Mouse (Mus musculus) forebrain, embryonic 10.5 days (tissue): Measurements from ENCODE around the gene Astn2. TPM values are rescaled to one million over a fixed set of nuclear protein-coding genes. Genes with fewer than 3 reads are reported as not detected.
A peak's percentile ranks its signal among the peaks of the same experiment; 100 is the strongest.

Source experiments
- DNase-seq: peaks from one replicate; pipeline ENCODE4 v3.0.0-alpha.2; 2017; ENCODE audit warnings: low spot score; ENCODE audit errors: extremely low spot score
- H3K27ac ChIP-seq: fragments of 300-500 bp; sonication (generic); 2 replicates; pipeline ENCODE4 v1.5.1; 2016; ENCODE audit warnings: mild to moderate bottlenecking
- H3K27me3 ChIP-seq: fragments of 300-500 bp; sonication (generic); 2 replicates; pipeline ENCODE4 v1.6.1; 2016; ENCODE audit warnings: mild to moderate bottlenecking; ENCODE audit not compliant: poor library complexity, severe bottlenecking
- H3K36me3 ChIP-seq: fragments of 300-500 bp; sonication (generic); replicated peaks from 2 replicates; pipeline ENCODE4 v1.6.1; 2016; ENCODE audit warnings: mild to moderate bottlenecking, moderate library complexity
- H3K4me1 ChIP-seq: fragments of 300-500 bp; sonication (generic); 2 replicates; pipeline ENCODE4 v1.6.1; 2016
- H3K4me3 ChIP-seq: fragments of 300-500 bp; sonication (generic); 2 replicates; pipeline ENCODE4 v1.5.1; 2016; ENCODE audit warnings: mild to moderate bottlenecking, moderate library complexity
- H3K9me3 ChIP-seq: fragments of 300-500 bp; sonication (generic); 2 replicates; pipeline ENCODE4 v1.6.1; 2016; ENCODE audit warnings: mild to moderate bottlenecking, moderate library complexity
- WGBS: fragments of 180-500 bp; shearing (Covaris S2); methylation state at CpG from one replicate; pipeline ENCODE4 v1.1.7; 2016; 5-methylcytosine and 5-hydroxymethylcytosine counted together
- polyA plus RNA-seq: library from polyadenylated mRNA; unstranded; fragments of >200 nt; fragmentation: Nextera tagmentation; extraction: Ambion mirVana; gene quantifications from 2 replicates; pipeline ENCODE4 v1.2.1, GENCODE M21; 2016

The Astn2 gene
- polyA plus RNA-seq, 1 experiment from 2014 or later: 0.27 TPM

DNA sequence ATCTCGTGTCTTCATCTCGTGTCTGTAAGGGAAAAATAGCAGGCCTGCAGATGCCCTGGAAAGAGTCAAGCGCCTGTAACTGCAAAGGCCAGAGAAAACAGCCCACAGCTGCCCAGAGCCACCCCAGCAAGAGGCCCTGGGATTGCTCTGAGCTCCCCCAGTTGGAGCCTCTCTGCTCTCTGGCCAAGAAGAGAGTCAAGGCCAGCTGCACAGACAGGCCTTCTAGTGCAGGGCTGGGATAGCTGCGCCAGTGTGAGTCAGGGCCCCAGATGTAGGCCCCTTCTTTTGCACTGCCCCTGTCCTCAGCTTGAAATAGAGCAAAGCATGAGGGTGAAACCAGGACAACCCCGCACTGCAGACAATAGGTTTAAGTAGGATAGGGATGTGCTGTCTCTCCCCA is 922.8 kb downstream of the Astn2 start:
- WGBS: 81% methylated on average over 5 of the region's 5 CpGs
- H3K27me3 ChIP-seq: no peaks in the 10 kb centered on the region
- H3K4me3 ChIP-seq: no peak overlapping the region
- no peak overlapping the region for H3K27ac ChIP-seq
- H3K4me1 ChIP-seq: peaks cover 12% of the 10 kb centered on the region
- H3K36me3 ChIP-seq: no peaks in the 10 kb centered on the region
- H3K9me3 ChIP-seq: no peaks in the 10 kb centered on the region
- no peak for DNase-seq

DNA sequence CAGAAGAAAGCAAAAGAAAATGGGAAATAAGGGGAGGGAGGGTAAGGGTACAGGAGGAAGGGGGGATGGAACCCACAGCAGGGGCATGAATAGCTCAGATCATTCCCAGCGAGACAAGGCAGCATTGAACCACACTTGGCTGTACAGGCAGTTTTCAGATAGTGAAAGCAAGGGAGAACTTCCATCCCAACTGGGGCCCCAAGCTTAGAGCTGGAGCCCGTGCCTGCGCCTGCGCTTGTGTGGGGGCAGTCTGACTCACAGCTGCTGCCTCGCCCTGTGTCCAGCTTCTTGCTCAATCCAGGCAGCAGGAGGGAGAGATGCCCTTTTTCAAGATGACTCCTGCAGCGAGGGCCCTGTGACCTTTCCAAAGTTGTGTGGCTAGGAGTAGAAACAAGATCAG is 927.3 kb downstream of the Astn2 start:
- peak overlapping the region; percentile 74 for H3K27ac ChIP-seq
- 28% methylated on average over 6 of the region's 6 CpGs for WGBS

DNA sequence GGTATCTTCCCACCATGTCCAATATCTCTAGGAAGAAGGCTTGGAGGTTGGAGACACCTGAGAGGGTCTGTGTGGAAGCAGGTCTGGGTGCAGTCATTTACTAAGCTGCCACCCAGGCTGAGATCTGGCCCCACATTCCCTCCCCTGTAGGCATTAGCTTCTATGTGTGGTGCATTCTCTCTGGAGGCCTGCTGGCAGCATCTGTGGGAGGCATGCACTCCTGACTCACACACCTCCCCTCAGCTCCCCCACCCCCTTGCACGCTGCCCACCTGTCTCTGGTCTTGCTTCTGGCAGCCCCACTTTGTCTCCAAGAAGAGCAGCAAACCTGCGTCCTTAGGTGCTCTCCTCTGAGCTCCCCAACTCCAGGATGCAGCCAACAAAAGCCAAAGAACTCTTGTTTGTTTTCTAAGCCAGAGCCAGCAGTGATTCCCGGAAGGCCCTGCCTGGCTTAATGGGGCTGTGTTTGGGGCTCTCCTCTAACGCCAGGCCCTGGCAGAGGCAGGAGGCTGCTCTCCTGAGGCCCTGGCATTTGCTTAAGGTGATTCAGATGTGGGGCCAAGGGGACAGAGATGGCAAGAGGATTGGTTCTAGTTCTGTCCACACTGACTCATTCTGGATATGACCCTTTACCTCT is 928.4 kb downstream of the Astn2 start:
- peaks cover 21% of the 10 kb centered on the region for H3K4me1 ChIP-seq
- H3K27me3 ChIP-seq: no peaks in the 10 kb centered on the region
- no peak for DNase-seq
- H3K4me3 ChIP-seq: no peak overlapping the region
- peak overlapping the region; percentile 68; the same call in 1 of the 2 replicates for H3K27ac ChIP-seq
- H3K36me3 ChIP-seq: no peaks in the 10 kb centered on the region
- H3K9me3 ChIP-seq: no peaks in the 10 kb centered on the region
- 45% methylated on average over 4 of the region's 4 CpGs for WGBS

More for the DNA sequence above, 927.3 kb downstream of the Astn2 start:
- Histone ChIP-seq H3K9me3 (no peaks in the 10 kb centered on the region), H3K27me3 (no peaks in the 10 kb centered on the region), H3K4me3 (no peak overlapping the region), H3K36me3 (no peaks in the 10 kb centered on the region), H3K4me1 (peaks cover 21% of the 10 kb centered on the region)
- DNase-seq: no peak

DNA sequence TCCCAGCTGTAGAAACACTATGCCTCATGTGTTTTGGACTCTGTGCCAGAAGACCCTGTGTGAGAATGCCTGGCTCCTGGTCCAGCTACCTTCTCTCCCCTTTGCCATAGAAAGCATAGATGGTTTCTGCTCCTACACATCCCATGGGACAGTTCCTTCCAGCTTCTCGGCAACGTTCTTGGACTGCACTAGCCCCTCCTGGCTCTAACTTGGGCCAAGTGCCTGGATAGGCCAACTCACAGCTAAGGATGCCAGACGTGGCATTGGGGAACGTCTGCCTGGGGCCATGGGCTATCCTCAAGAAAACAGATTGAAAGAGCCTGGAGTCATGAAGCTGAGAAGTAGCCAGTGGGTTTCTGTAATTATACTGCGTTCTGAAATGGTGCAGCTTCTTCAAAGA is 931.3 kb downstream of the Astn2 start:
- no peak overlapping the region for H3K27ac ChIP-seq
- H3K36me3 ChIP-seq: no peaks in the 10 kb centered on the region
- H3K27me3 ChIP-seq: no peaks in the 10 kb centered on the region
- no peaks in the 10 kb centered on the region for H3K9me3 ChIP-seq
- H3K4me3 ChIP-seq: no peak overlapping the region
- no peak for DNase-seq
- H3K4me1 ChIP-seq: peaks cover 21% of the 10 kb centered on the region
- WGBS: 88% methylated on average over 5 of the region's 5 CpGs

DNA sequence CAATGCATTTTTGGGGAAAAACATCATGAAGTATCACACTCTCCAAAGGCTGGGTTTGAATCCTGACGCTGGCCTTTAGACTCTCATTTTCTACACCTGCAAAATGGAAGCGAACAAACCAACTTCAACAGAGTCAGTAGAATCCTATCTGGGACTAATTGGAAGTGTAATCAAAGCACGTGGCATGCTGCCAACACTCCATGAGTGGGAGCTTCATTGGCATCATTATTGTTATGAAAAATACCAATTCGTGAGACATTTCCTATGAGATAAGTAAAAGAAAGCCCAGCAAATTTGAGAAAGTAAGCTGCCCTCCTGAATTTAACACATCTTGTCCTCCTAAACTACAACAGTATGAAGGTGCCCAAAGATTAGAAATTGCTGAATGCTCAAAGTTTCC is 955.2 kb downstream of the Astn2 start:
- WGBS: 90% methylated on average over 4 of the region's 4 CpGs
- Histone ChIP-seq H3K27ac (no peak overlapping the region), H3K4me3 (no peak overlapping the region), H3K9me3 (no peaks in the 10 kb centered on the region), H3K36me3 (no peaks in the 10 kb centered on the region), H3K27me3 (no peaks in the 10 kb centered on the region), H3K4me1 (no peaks in the 10 kb centered on the region)
- DNase-seq: no peak

DNA sequence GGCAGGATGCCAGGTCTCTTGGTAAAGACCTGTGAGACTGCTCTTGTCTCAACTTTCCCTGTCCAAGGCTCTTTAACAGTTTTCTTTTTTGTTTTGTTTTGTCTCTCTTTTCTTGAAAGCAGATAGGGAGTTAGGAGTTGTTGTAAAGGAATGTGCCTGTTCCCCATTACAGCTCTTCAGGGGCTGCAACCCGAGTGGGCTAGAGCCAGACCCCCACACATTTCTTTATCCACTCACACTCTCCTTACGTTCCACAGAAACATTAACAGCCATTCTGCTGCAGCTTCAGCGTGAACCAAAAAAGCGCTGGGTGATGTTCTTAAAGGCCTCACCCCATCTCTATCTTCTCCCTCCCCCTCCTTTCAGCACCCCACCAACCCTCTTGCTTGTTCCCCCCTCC is 962.7 kb downstream of the Astn2 start:
- no peaks in the 10 kb centered on the region for H3K27me3 ChIP-seq
- no peak overlapping the region for H3K4me3 ChIP-seq
- no peaks in the 10 kb centered on the region; the same call in 1 of the 2 replicates for H3K4me1 ChIP-seq
- no peaks in the 10 kb centered on the region for H3K9me3 ChIP-seq
- no peaks in the 10 kb centered on the region for H3K36me3 ChIP-seq
- 80% methylated on average over 4 of the region's 4 CpGs for WGBS
- DNase-seq: no peak
- H3K27ac ChIP-seq: no peak overlapping the region

DNA sequence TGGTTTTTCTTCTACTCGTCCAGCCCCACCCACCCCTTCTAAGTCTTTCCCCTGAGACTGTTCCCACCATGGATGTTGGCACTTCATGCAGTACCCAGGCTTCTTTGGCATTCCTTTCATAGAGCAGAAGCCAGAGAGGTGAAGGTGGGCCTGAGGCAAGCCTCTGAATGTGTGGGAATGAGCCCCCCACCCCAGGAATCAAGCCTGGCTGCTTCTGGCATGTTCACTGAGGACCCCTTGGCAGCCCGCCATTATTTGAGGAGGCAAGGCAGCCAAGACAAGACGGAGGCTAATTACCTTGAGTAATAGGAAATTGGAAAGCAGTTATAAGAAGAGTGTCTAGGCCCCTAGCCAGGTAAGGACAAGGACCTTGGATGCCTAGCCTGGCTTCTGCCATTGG is 973.6 kb downstream of the Astn2 start:
- DNase-seq: no peak
- no peak overlapping the region for H3K4me3 ChIP-seq
- H3K27me3 ChIP-seq: no peaks in the 10 kb centered on the region
- no peaks in the 10 kb centered on the region for H3K36me3 ChIP-seq
- no peak overlapping the region for H3K27ac ChIP-seq
- 85% methylated on average over 3 of the region's 3 CpGs for WGBS
- no peaks in the 10 kb centered on the region for H3K9me3 ChIP-seq
- H3K4me1 ChIP-seq: no peaks in the 10 kb centered on the region

DNA sequence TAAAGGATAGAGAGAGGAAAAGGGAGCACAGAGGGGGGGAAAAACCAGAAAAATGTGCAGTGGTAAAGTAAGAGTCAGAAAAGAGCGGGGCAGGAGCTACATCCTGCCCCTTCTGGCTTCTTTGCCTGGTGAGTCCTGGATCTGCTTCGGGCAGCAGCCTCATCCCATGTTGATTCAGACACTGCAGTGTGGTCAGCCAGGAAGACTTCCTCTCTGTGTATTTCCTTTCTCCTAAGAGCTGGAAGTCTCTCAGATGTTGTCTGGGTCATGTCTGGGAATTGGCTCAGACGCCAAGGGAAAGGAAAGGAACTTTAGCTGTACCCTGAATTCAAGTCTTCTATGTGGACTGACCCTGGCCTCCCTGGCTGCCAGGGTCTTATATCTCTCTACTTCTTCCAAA is 976.9 kb downstream of the Astn2 start:
- 88% methylated on average over 3 of the region's 3 CpGs for WGBS

DNA sequence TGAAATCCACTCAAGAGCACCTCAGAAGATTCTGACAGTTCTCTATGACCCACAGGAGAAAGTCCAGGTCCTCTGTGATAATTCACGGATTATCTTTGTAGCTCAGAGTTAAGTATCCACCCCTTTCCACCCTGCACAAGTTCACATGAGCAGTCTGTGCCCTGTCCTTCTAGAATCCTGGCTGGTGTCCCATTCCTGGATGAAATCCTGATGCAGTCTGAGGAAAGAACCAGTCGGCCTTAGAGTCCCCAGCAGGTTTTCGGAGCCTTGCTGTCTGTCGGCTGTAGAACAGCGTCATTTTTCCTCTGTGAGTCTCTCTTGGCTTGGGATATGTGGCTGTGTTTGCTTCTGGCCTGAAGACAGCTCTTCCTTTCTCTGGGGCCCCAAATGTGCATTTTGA is 978.0 kb downstream of the Astn2 start:
- H3K36me3 ChIP-seq: no peaks in the 10 kb centered on the region
- no peak overlapping the region for H3K27ac ChIP-seq
- DNase-seq: no peak
- no peaks in the 10 kb centered on the region for H3K4me1 ChIP-seq
- H3K9me3 ChIP-seq: no peaks in the 10 kb centered on the region
- 88% methylated on average over 5 of the region's 5 CpGs for WGBS
- no peaks in the 10 kb centered on the region for H3K27me3 ChIP-seq
- no peak overlapping the region for H3K4me3 ChIP-seq

More for the DNA sequence above, 976.9 kb downstream of the Astn2 start:
- Histone ChIP-seq H3K4me3 (no peak overlapping the region), H3K27me3 (no peaks in the 10 kb centered on the region), H3K9me3 (no peaks in the 10 kb centered on the region), H3K4me1 (no peaks in the 10 kb centered on the region), H3K36me3 (no peaks in the 10 kb centered on the region), H3K27ac (no peak overlapping the region)
- no peak for DNase-seq

DNA sequence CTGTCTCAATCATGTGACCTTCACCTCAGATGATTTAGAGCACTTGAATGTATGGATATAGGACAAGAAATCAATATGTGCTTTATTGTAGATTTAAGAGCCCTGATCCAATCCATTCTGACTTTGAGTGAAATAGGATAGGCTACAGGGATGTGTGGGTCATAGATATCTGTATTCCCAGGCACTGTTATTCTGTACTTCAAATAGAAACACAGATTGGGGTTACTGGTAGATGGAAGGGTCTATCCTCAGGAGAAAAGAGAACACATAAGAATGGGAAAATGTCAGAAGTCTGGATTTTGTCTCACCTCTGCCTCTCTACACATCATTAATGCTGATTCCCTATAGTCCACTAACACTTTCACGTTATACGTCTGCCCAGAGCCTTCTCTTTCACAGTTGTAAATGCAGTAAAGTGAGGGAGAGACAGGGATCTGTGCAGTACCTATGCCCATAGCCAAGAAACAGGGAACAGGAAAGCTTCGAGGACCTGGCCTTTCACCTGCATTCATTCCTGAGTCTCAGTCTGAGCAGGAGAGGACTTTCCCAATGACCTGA is 981.3 kb downstream of the Astn2 start:
- no peak overlapping the region for H3K27ac ChIP-seq
- peaks cover 14% of the 10 kb centered on the region for H3K4me1 ChIP-seq
- H3K9me3 ChIP-seq: no peaks in the 10 kb centered on the region
- H3K4me3 ChIP-seq: no peak overlapping the region
- no peak for DNase-seq
- 93% methylated on average over 3 of the region's 3 CpGs for WGBS
- no peaks in the 10 kb centered on the region for H3K36me3 ChIP-seq
- no peaks in the 10 kb centered on the region for H3K27me3 ChIP-seq

DNA sequence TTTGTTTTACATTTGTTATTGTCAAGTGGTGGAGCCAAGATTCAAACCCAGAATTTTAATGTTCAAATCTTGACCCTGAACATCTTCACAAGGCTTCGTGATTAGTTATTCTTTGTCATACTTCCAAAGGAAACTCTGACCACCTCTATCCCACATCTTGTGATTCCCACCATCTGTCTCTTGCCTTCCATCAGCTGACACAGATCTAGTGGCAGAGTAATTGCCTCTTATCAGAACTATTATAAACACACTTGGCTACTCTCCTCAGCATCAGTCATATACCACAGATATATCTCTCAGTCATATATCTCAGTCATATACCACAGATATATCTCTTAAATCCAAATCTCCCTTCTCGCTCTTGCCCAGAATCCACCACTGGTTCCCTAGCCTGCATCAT is 983.1 kb downstream of the Astn2 start:
- no peak overlapping the region for H3K4me3 ChIP-seq
- no peaks in the 10 kb centered on the region for H3K9me3 ChIP-seq
- WGBS: 89% methylated on average over 2 of the region's 2 CpGs
- H3K27ac ChIP-seq: peak overlapping the region; percentile 79; the same call in 1 of the 2 replicates
- H3K36me3 ChIP-seq: no peaks in the 10 kb centered on the region
- no peaks in the 10 kb centered on the region for H3K27me3 ChIP-seq
- DNase-seq: no peak
- peaks cover 14% of the 10 kb centered on the region for H3K4me1 ChIP-seq

DNA sequence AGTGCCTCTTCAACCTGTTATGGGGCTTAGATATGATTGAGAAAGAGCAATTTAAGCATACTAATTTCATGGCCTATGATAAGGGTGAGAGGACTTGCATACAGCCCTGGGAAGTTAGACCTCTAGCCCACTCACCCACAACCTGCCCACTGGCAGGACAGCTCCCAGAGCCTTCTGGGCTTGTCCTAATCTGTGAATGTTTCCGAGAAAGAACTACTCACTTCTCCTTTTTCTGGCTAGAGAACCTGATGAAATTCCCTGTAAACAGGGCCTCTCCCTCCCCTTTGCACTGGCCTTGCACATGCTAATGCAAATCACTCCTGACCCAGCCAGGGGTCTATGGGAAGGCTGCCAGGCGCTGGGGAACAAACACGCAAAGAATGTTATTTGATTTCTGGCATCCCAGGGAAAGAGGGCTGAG is 983.9 kb downstream of the Astn2 start:
- Histone ChIP-seq H3K4me3 (no peak overlapping the region), H3K9me3 (no peaks in the 10 kb centered on the region), H3K27me3 (no peaks in the 10 kb centered on the region), H3K4me1 (peaks cover 14% of the 10 kb centered on the region), H3K27ac (peak overlapping the region; percentile 79), H3K36me3 (no peaks in the 10 kb centered on the region)
- DNase-seq: peak; percentile 42
- 6% methylated on average over 3 of the region's 3 CpGs for WGBS

DNA sequence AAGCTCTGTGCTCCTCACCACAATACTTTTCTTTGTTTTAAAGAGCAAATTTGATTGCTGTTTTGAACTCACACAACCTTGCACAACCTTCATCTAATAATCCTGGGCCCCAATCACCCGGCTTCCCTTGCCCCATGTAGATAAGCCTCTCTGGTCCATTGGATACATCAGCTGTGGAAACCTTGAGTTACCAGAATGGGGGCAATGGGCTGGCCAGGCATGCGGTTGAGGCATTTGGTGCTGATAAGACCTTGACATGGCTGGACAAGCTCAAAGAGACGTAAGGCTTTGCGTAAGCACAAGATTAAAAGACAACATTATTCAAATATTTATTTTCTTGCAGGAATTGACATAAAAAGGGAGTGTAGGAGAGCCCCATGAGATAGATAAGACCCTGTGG is 988.9 kb downstream of the Astn2 start:
- no peaks in the 10 kb centered on the region for H3K36me3 ChIP-seq
- H3K27ac ChIP-seq: no peak overlapping the region
- H3K4me3 ChIP-seq: no peak overlapping the region
- no peaks in the 10 kb centered on the region for H3K9me3 ChIP-seq
- H3K27me3 ChIP-seq: no peaks in the 10 kb centered on the region
- WGBS: 95% methylated on average over 4 of the region's 4 CpGs
- H3K4me1 ChIP-seq: peaks cover 6% of the 10 kb centered on the region
- DNase-seq: no peak
